Mouse (Mus musculus) B cell, adult (primary cell): ENCODE data around the gene Gpc1. TPM values are rescaled to one million over a fixed set of nuclear protein-coding genes. Genes with fewer than 3 reads are reported as not detected.

Source experiments
- total RNA-seq: library from RNA; stranded (reverse); gene quantifications from 4 replicates; pipeline ENCODE4 v1.2.4, GENCODE M21; 2023; ENCODE audit not compliant: inconsistent age

Gpc1 gene
- 0.22 to 0.38 TPM (median 0.30 TPM) in 4 replicates for total RNA-seq

DNA sequence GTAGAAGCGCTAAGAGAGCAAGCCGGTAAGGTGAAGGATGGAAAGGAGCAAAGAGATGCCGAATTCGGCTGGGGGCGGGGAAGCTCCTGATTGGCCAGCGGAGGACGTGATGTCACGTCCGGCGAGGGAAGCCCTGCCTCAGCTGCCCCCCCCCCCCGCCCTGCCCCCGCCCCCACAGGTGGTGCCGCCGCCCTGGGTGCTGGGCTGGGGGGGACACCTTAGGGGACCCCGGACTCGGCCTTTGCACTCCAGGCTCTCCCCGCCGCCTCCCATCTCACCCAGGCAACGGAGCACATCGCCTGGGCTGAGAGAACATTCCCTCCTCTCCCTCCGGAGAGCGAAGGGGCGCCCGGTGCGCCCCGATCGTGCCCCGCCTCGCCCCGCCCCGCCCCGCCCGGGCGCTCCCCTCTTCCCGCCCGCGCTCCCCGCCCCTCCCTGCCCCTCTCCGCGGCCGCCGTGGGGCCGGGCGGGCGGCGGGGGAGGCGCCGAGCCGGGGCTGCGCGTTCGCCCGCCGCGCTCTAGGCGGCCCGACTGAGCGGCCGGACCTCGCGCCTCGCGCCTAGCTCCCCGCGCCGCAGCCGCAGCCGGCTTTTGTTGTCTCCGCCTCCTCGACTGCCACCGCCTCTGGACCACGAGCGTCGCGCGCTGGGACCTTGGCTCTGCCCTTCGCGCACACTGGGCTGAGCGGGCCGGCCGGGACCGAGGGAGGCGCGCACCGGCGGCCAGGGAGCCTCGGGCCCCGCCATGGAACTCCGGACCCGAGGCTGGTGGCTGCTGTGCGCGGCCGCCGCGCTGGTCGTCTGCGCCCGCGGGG, at the start of gene Gpc1:
Gene Gpc1, plus strand, starts transcription at position 458 of the 814 bp plus-strand sequence.

DNA sequence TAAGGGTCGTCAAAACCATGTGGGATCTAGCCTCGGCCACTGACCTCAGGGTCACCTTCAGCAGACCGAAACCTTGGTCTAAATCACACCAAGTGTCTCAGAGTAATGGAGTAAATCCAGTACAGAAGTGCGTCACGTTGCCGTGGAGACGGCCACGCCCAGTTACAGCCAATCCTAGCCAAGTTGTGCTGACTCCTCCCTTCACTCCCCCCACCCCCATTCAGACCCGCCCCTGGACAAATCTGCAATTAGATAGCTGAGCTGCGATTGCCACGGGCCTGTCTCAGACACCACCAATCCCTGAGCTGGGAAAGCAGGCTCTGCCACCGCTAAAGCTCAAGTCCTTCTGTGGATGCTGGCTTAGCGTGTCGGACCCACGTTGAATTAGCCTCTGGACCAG, 71.3 kb downstream of the Gpc1 start, which contains the start of gene Ankmy1:
Gene Ankmy1, minus strand, starts transcription at position 121 of the 400 bp plus-strand sequence.

DNA sequence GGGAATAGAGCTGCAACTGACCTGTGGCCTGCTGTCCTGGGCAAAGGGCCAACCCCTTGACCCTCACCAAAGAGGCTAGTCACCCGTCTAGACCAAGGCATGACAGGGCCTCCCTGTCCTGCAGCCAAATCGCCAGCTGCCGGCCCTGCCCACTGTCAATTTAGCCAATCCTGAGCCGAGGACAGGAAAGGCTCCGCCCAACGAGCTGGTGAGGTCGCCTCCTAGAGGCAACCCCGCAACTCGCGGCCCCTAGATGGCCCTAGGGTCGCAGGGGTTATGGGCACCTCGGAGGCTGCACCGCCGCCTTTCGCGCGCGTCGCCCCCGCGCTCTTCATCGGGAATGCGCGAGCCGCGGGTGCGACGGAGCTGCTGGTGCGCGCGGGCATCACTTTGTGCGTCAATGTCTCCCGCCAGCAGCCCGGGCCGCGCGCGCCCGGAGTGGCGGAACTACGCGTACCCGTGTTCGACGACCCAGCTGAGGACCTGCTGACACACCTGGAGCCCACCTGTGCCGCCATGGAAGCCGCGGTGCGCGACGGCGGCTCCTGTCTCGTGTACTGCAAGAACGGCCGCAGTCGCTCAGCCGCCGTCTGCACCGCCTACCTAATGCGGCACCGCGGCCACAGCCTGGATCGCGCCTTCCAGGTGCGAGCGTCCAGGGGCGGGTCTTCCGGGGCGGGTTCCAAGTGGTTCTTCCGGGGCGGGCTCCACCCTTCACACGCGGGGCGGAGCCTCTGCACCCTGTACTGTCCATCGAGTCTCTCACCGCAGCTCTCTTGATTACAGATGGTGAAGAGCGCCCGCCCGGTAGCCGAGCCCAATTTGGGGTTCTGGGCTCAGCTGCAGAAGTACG, 75.6 kb downstream of the Gpc1 start, which contains the start of gene Dusp28:
Gene Dusp28, plus strand, starts transcription at position 203 of the 853 bp plus-strand sequence.

Other genes starting within 250 kb of the Gpc1 start
- gene Olfr1412, start 245.9 kb upstream of the Gpc1 start, total RNA-seq: not detected in 4 replicates
- not detected in 4 replicates for gene Olfr1411, start 237.2 kb upstream of the Gpc1 start, total RNA-seq
- gene Olfr1410, start 225.9 kb upstream of the Gpc1 start, total RNA-seq: not detected in 4 replicates
- gene Olfr12, start 213.9 kb upstream of the Gpc1 start, total RNA-seq: not detected in 4 replicates
- gene Cops9, start 189.7 kb upstream of the Gpc1 start, total RNA-seq: 61.9 to 83.1 TPM (median 76.2 TPM) in 4 replicates
- not detected in 4 replicates for gene Otos, start 182.8 kb upstream of the Gpc1 start, total RNA-seq
- 0.48 to 0.72 TPM (median 0.54 TPM) in 4 replicates for gene Ankmy1, start 71.3 kb downstream of the Gpc1 start, total RNA-seq
- gene Dusp28, start 75.3 kb downstream of the Gpc1 start, total RNA-seq: 4.0 to 6.3 TPM (median 4.8 TPM) in 4 replicates
- 97.6 to 107 TPM (median 98.9 TPM) in 4 replicates for gene Rnpepl1, start 79.1 kb downstream of the Gpc1 start, total RNA-seq
- gene Capn10, start 102.7 kb downstream of the Gpc1 start, total RNA-seq: 21.5 to 32.8 TPM (median 22.9 TPM) in 4 replicates
- gene Gpr35, start 119.2 kb downstream of the Gpc1 start, total RNA-seq: 0.39 to 3.2 TPM (median 1.6 TPM) in 4 replicates
- gene Aqp12, start 174.7 kb downstream of the Gpc1 start, total RNA-seq: not detected in 4 replicates